Mouse (Mus musculus): ENCODE results near the gene Svop. TPM values are rescaled to one million over a fixed set of nuclear protein-coding genes. Genes with fewer than 3 reads are reported as not detected.

Gene Svop
- 1.8 TPM for polyA plus RNA-seq (2014; fragmentation: Illumina TruSeq; extraction: RNeasy Lipid Tissue Mini Kit (QIAGEN cat#74804); ENCODE audit: low read depth, low replicate concordance)

DNA sequence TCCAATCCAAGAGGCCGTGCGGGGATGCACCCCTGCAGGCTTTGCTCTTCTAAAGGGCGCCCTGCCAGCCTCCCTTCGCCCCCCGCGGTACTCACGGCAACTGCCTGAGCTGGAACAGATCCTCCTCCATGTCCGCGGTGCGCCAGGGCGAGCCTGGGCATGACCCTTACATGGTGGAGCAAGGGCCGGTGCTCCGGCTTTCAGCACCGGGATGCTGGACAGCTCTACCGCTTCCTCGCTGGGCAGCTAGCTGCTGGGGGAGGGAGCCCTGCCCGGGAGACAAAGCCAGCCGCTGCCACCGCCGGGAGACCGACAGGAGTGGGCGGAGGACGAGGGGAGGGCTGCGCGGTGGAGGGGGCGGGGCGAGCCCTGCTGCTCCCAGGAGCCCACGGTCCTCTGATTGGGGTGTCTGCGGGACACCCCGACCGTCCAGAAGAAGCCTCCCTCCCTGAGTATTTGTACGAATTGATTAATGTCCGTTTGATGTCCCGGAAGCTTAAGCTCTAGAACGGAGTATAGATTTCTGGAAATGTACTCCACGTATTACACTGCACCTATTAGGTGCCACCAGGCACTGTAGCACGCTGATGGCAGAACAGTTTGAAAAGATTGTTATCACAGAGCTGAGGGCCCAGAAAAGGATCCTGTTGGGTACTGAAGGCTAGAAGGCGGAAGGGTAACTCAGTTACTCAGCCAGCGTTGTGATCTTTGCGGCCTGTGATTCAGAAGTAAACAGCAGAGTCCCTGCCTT lies at the start of gene Svop:
Svop (minus strand) TSS at position 514 of the 751 bp plus-strand sequence.

GRCm38 (mm10) chr5:114130211-114130605 lies 38.8 kb upstream of the Svop start, which contains the start of gene Ung:
TSS of gene Ung (plus strand) at chr5:114130386.

GRCm38 (mm10) chr5:114127374-114128349 lies 36.3 kb upstream of the Svop start, which contains the start of gene Alkbh2:
TSS of gene Alkbh2 (minus strand) at chr5:114128218.

GRCm38 (mm10) chr5:114065161-114065560 lies 26.2 kb downstream of the Svop start, which contains the start of gene Usp30:
TSS of gene Usp30 (plus strand) at chr5:114065461.

DNA sequence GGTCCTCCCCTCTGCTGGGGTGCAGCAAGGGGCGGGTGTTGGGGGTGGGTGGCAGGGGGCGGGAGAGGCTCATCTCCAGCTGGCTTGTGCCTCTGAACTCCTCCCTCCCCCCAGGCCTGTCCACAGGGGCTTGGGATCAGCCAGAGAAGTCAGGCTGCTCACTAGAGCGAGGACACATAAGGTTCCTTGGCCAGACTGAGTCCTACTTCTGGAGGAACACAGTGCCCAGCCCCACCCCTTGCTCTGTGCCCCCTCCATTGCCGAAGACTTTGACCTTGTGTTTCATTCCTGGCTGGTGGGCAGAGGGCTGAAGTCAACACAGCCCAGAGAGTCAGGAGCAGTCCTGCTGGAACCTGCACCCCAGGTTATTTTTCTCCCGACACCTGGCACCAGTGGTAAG lies 87.8 kb downstream of the Svop start, which contains the start of gene Dao:
Dao (plus strand) TSS at position 162 of the 400 bp plus-strand sequence.

DNA sequence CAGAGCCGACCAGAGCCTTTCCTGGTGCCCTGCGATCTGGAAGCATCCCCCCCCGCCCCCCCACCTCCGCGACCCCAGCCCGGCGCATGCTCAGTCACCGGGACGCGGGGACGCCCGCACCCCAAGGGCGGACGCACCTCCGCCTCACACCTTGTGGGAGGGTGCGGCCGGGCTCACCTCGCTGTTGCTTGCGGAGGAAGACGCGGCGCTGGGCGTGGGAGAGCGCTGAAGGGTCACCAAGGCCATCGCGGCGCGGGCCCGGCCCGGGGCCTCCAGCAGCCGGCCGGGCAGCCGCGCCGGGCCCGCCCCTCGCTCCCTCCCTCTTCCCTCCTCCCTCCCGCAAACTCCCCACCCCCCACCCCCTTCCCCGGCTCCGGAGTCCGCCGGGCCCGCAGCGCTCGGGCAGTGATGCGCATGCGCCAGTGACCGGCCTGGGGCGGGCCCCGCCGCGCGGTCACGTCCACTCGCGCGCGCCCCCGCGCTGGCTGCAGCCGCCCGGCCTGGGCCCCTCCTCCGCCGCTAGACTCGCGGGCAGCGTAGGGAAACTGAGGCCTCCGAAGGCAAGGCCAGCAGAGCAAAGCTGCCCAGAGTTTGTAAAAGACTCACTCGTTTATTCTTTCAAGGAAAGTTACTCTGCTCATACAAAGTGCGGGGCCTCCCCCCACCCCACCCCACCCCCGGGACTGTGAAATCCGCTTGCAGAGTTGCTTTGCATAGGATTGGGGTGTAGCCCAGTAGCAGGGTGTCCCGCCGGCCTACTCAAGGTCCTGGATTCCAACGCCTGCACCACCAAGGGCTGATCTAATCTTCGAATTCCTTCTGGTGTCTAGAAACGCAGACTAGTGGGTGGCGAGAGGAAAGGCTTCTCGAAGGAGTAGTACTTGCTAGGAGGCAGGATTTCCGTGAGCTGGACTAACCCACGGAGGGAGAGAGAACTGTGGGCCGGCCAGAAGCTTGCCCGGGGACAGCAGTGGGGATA lies 97.6 kb downstream of the Svop start, which contains the start of gene Ssh1:
Ssh1 (minus strand) TSS at position 408 of the 979 bp plus-strand sequence.

Other genes with a start within 250 kb of the Svop start
- 5.6 TPM for gene Coro1c, start 182.8 kb downstream of the Svop start, polyA plus RNA-seq (2014; fragmentation: Illumina TruSeq; extraction: RNeasy Lipid Tissue Mini Kit (QIAGEN cat#74804); ENCODE audit: low read depth, low replicate concordance)
- gene Ssh1, start 97.7 kb downstream of the Svop start, polyA plus RNA-seq (2014; fragmentation: Illumina TruSeq; extraction: RNeasy Lipid Tissue Mini Kit (QIAGEN cat#74804); ENCODE audit: low read depth, low replicate concordance): 1.2 TPM
- gene Dao, start 87.9 kb downstream of the Svop start, polyA plus RNA-seq (2014; fragmentation: Illumina TruSeq; extraction: RNeasy Lipid Tissue Mini Kit (QIAGEN cat#74804); ENCODE audit: low read depth, low replicate concordance): not detected
- gene Usp30, start 26.1 kb downstream of the Svop start, polyA plus RNA-seq (2014; fragmentation: Illumina TruSeq; extraction: RNeasy Lipid Tissue Mini Kit (QIAGEN cat#74804); ENCODE audit: low read depth, low replicate concordance): 3.1 TPM
- gene Alkbh2, start 36.6 kb upstream of the Svop start, polyA plus RNA-seq (2014; fragmentation: Illumina TruSeq; extraction: RNeasy Lipid Tissue Mini Kit (QIAGEN cat#74804); ENCODE audit: low read depth, low replicate concordance): 0.25 TPM
- gene Ung, start 38.8 kb upstream of the Svop start, polyA plus RNA-seq (2014; fragmentation: Illumina TruSeq; extraction: RNeasy Lipid Tissue Mini Kit (QIAGEN cat#74804); ENCODE audit: low read depth, low replicate concordance): 1.3 TPM
- 0.29 TPM for gene Acacb, start 55.0 kb upstream of the Svop start, polyA plus RNA-seq (2014; fragmentation: Illumina TruSeq; extraction: RNeasy Lipid Tissue Mini Kit (QIAGEN cat#74804); ENCODE audit: low read depth, low replicate concordance)
- not detected for gene Foxn4, start 182.2 kb upstream of the Svop start, polyA plus RNA-seq (2014; fragmentation: Illumina TruSeq; extraction: RNeasy Lipid Tissue Mini Kit (QIAGEN cat#74804); ENCODE audit: low read depth, low replicate concordance)
- gene Myo1h, start 197.6 kb upstream of the Svop start, polyA plus RNA-seq (2014; fragmentation: Illumina TruSeq; extraction: RNeasy Lipid Tissue Mini Kit (QIAGEN cat#74804); ENCODE audit: low read depth, low replicate concordance): 0.49 TPM

Data from testis, adult 10 weeks (tissue).